Mouse (Mus musculus): ENCODE measurements around the gene Polk. TPM values are rescaled to one million over a fixed set of nuclear protein-coding genes. Genes with fewer than 3 reads are reported as not detected.

Polk gene
- polyA plus RNA-seq (2012; rRNA removed) = 1.1 and 1.2 TPM in 2 replicates

DNA sequence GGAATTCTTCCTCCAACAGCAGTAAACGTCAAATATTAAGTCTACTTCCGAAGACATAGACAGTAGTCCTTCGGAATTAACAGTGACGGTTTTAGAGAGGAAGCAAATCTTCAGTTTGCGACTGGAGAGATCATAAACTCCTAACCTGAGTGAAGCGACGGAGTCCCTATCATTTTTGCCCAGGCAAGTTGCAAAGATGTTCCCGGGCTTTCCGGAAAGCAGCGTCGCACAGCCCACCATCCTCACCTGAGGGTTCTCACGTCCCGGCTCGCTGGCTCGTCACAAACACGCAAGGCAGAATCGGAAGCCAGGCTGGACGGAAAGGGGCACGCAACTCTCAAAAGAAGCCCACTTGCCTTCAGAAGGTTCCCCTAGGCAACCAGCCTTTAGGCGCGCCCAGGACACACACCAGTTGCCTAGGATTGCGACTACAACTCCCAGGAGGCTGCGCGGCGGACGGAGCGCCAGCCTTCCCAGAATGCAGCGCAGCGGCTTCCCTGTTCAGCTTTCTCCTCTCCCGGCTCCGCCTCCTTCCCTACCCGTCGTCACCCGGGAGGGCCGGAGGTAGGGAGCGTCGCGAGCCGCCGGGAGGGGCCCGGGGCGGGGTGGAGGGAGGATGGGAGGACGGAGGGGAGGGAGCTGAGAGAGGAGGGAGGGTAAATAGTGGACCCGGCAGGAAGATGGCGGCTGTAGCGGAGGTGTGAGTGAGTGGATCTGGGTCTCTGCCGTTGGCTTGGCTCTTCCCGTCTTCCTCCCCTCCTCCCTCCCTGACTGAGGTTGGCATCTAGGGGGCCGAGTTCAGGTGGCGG is at the start of gene Polk, which contains the start of gene Col4a3bp:
TSS of gene Polk (minus strand) at position 499 of the 809 bp plus-strand sequence.
TSS of gene Col4a3bp (plus strand) at position 538 of the 809 bp plus-strand sequence.

GRCm38 (mm10) chr13:96490433-96490832 is 51.9 kb downstream of the Polk start, which contains the start of gene Gm17622:
Gene Gm17622 (plus strand): TSS chr13:96490733.

DNA sequence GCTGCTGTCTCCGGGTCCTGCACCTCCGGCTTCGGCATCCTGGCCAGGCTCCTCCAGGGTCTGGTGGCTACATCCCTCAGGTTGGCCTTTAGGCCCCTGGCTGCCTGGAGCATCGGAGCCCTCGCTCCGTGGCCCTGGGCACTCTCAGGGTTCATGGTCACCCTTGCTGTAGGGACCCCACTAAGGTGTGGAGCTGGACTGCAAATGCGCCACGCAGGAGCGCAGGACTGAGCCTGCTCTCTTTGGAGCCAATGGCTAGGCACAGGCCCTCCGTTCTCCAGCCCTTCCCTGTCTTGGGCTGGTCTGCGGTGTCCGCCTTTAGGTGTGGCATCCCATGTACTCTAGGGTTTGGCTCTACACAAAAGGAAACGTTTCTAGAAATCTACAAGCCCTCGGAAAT is 71.4 kb downstream of the Polk start, which contains the start of gene Ankdd1b:
TSS of gene Ankdd1b (minus strand) at position 242 of the 400 bp plus-strand sequence.

Other genes starting within 250 kb of the Polk start
- gene Poc5, start 154.3 kb downstream of the Polk start, polyA plus RNA-seq (2012; rRNA removed) = 3.2 and 4.1 TPM in 2 replicates
- gene Ankdd1b, start 71.4 kb downstream of the Polk start, polyA plus RNA-seq (2012; rRNA removed) = 1.8 and 3.6 TPM in 2 replicates
- gene Gm17622, start 51.8 kb downstream of the Polk start, polyA plus RNA-seq (2012; rRNA removed) = not detected in 2 replicates
- gene Col4a3bp, start within 50 bp of the Polk start, polyA plus RNA-seq (2012; rRNA removed) = 14.7 and 21.7 TPM in 2 replicates
- gene Hmgcr, start 128.4 kb upstream of the Polk start, polyA plus RNA-seq (2012; rRNA removed) = 21.0 and 23.3 TPM in 2 replicates
- gene Ankrd31, start 205.7 kb upstream of the Polk start, polyA plus RNA-seq (2012; rRNA removed) = not detected in 2 replicates